Mouse (Mus musculus) intestine, embryonic 14.5 days (tissue): ENCODE measurements around the gene Hoxb5. TPM values are rescaled to one million over a fixed set of nuclear protein-coding genes. Genes with fewer than 3 reads are reported as not detected.
A peak's percentile ranks its signal among the peaks of the same experiment; 100 is the strongest.

Experiments used
- ATAC-seq: fragments of 200-750 bp; cut with Nextera tagmentation; replicated peaks from 2 replicates; pipeline ENCODE4 v1.8.0; 2017; ENCODE audit warnings: low read depth, moderate number of reproducible peaks, moderate TSS enrichment, moderate library complexity; ENCODE audit not compliant: low FRiP score, low TSS enrichment
- DNase-seq: peaks from one replicate; pipeline ENCODE4 v3.0.0-alpha.2; 2018; ENCODE audit warnings: low spot score
- H3K27ac ChIP-seq: fragments of 300-500 bp; sonication (generic); 2 replicates; pipeline ENCODE4 v1.5.1; 2014; ENCODE audit warnings: low read depth, mild to moderate bottlenecking, control low read depth
- H3K27me3 ChIP-seq: fragments of 300-500 bp; sonication (generic); replicated peaks from 2 replicates; pipeline ENCODE4 v1.6.1; 2014; ENCODE audit warnings: low read length, control low read depth; ENCODE audit not compliant: control insufficient read depth, insufficient read depth
- H3K36me3 ChIP-seq: fragments of 300-500 bp; sonication (generic); 2 replicates; pipeline ENCODE4 v1.6.1; 2014; ENCODE audit warnings: low read length, control low read depth; ENCODE audit not compliant: control insufficient read depth, insufficient read depth
- H3K4me1 ChIP-seq: fragments of 300-500 bp; sonication (generic); replicated peaks from 2 replicates; pipeline ENCODE4 v1.6.1; 2014; ENCODE audit warnings: low read length, control low read depth, mixed read lengths; ENCODE audit not compliant: control insufficient read depth, insufficient read depth
- H3K4me2 ChIP-seq: fragments of 300-500 bp; sonication (generic); 2 replicates; pipeline ENCODE4 v1.6.1; 2014; ENCODE audit warnings: low read length
- H3K4me3 ChIP-seq: fragments of 300-500 bp; sonication (generic); 2 replicates; pipeline ENCODE4 v1.5.1; 2014; ENCODE audit warnings: low read depth, low read length, control low read depth, mixed read lengths
- H3K9ac ChIP-seq: fragments of 300-500 bp; sonication (generic); 2 replicates; pipeline ENCODE4 v1.6.1; 2014; ENCODE audit warnings: mild to moderate bottlenecking, low read length
- H3K9me3 ChIP-seq: fragments of 300-500 bp; sonication (generic); 2 replicates; pipeline ENCODE4 v1.6.1; 2016; ENCODE audit warnings: low read length, control low read depth; ENCODE audit not compliant: control insufficient read depth
- WGBS: fragments of 180-500 bp; shearing (Covaris S2); extraction: QIAGEN DNeasy Blood & Tissue Kit; methylation state at CpG from one replicate; pipeline ENCODE4 v1.1.7; 2014; 5-methylcytosine and 5-hydroxymethylcytosine counted together
- polyA plus RNA-seq: library from polyadenylated mRNA; unstranded; fragments of >200 nt; fragmentation: Nextera tagmentation; extraction: Ambion mirVana; gene quantifications from 2 replicates; pipeline ENCODE4 v1.2.1, GENCODE M21; 2014

Hoxb5 gene
- polyA plus RNA-seq, 1 experiment from 2014 or later = 49.6 TPM

DNA sequence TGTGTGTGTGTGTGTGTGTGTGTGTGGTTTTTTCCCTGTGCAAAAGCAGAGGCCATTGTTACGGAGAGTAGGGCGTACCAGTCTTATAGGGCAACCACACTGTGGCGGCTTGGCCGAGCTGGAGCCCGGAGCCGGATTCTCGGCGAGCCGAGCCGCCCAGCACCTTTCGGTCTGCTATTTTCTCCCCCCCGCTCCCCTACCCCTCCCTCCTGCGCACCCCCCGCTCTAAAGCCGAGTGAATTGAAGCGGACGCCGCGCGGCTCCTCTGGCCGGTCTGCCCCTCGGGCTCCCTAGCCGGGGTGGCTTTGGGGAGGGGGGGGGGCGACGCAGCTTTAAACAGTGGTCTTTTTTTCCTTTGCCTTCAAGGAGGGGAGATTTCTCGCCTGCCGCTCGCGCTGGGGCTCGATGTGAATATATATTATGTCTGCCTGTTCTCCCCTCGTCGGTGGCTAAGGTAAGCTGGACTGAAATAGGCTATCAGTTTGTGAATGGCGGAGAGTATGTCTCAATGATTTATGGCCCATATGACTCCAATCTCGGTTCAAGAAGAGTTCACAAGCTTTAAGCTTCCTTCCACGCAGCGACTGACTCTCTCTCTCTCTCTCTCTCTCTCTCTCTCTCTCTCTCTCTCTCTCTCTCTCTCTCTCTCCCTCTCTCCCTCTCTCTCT is 37.7 kb downstream of the Hoxb5 start:
- DNase-seq = peak; percentile 87
- peak overlapping the region; percentile 85 for H3K4me2 ChIP-seq
- H3K27ac ChIP-seq = peak overlapping the region; percentile 98
- peak; percentile 79 for ATAC-seq
- H3K27me3 ChIP-seq = no peaks in the 10 kb centered on the region
- peaks cover 77% of the 10 kb centered on the region for H3K4me1 ChIP-seq
- WGBS = under 1% methylated on average over 36 of the region's 36 CpGs
- H3K9ac ChIP-seq = peak overlapping the region; percentile 76
- H3K4me3 ChIP-seq = peak overlapping the region; percentile 41
- H3K36me3 ChIP-seq = peaks cover 9% of the 10 kb centered on the region; the same call in 1 of the 2 replicates
- H3K9me3 ChIP-seq = no peaks in the 10 kb centered on the region

DNA sequence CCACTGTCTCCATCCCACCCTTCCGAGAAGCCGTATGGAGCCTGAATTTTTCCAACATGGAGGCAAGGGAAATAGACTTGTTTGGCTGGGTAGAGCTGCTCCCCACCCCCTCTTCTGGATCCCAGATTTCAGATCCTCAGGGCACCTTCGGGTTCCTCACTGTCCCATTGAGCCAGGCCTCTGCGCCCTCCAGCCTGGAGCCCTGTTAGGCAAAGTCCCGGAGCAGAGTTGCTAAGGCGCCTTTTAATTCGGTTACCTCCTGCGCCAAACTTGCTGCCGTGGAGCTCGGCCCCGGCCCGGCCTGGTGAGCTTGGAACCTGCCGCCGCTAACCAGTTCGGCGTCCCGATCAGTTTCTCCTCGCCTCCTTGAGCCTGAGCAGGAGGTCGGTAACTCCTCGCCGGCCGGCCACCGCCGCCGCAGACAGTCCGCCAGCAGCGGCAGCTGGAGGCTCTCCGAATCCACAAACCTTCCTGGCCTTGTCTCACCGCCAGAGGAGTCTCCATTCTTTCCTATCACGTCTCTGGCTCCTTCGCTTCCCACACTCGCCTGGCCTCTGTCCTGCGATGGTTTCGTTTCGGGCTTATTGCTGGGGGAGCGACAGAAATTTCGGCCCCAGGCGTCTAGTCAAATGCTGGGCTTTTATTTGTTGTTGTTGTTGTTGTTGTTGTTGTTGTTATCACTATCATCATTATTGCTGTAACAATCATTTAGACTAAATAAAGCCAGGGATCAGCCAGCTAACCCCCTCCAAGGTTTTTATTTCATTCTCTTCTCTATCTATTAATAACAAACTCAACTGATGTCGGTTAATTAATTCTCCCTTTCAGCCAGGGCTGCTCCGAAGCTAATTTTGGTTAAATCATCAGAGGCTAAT is 38.8 kb downstream of the Hoxb5 start:
- peaks cover 77% of the 10 kb centered on the region for H3K4me1 ChIP-seq

DNA sequence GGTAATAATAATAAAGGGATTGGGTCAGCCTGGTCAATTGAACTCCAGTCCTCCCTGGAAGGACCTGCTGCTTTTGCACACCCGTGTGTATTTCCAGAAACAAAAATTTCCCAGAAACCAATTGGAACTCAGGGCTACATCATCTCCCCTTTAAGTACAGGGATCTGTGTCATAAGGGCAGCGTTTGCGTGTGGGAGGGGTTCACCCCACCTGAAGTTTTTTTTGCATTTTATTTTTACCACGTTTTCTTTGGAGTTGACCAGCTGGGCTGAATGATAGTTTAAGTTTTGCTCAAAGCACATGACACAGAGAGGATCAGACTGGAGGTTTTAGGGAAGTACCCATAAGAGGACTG is 39.4 kb downstream of the Hoxb5 start:
- 18% methylated on average over 4 of the region's 4 CpGs for WGBS
- H3K9me3 ChIP-seq = no peaks in the 10 kb centered on the region
- ATAC-seq = no peak
- H3K27me3 ChIP-seq = no peaks in the 10 kb centered on the region
- H3K4me1 ChIP-seq = peaks cover 75% of the 10 kb centered on the region
- peak overlapping the region; percentile 98 for H3K27ac ChIP-seq
- H3K4me3 ChIP-seq = peak overlapping the region; percentile 42
- peak; percentile 66 for DNase-seq
- H3K36me3 ChIP-seq = peaks cover 9% of the 10 kb centered on the region; the same call in 1 of the 2 replicates
- peak overlapping the region; percentile 85 for H3K4me2 ChIP-seq
- peak overlapping the region; percentile 76 for H3K9ac ChIP-seq

More for the DNA sequence above, 38.8 kb downstream of the Hoxb5 start:
- H3K27ac ChIP-seq = peak overlapping the region; percentile 98
- WGBS = 3% methylated on average over 40 of the region's 40 CpGs
- H3K4me2 ChIP-seq = peak overlapping the region; percentile 85
- peak overlapping the region; percentile 42 for H3K4me3 ChIP-seq
- H3K36me3 ChIP-seq = peaks cover 9% of the 10 kb centered on the region; the same call in 1 of the 2 replicates
- ATAC-seq = no peak
- peak overlapping the region; percentile 76 for H3K9ac ChIP-seq
- H3K9me3 ChIP-seq = no peaks in the 10 kb centered on the region
- peak; percentile 85 for DNase-seq
- H3K27me3 ChIP-seq = no peaks in the 10 kb centered on the region

DNA sequence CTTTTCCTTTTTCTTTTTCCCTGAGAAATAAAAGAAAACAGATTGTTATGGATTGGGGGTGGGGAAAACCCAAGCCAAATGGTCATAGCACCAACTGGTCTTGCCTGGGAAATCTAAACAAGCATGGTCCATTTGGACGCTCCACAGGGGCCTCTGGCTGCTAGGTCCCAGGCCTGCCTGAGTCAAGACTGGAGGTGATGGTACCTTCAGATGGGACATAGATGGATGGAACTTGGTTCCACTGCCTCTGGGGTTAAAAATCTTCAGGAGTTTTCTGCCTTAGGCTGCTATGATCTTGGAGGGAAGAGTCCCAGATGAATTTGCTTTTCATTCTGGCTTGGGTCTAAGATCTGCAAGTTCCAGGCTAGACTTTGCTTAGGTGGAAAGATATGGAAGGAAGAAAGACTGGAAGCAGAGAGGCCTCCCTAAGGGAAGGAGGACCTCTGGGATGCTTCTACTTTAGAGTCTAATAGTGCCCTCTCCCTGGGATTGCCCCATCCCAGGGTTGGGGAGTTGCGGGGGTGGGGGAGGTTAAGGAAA is 40.1 kb downstream of the Hoxb5 start:
- Histone ChIP-seq H3K27ac (peak overlapping the region; percentile 98), H3K4me1 (peaks cover 74% of the 10 kb centered on the region), H3K36me3 (peaks cover 9% of the 10 kb centered on the region; the same call in 1 of the 2 replicates), H3K9ac (peak overlapping the region; percentile 76), H3K4me2 (peak overlapping the region; percentile 85), H3K27me3 (no peaks in the 10 kb centered on the region), H3K9me3 (no peaks in the 10 kb centered on the region), H3K4me3 (peak overlapping the region; percentile 42)
- no peak for DNase-seq
- WGBS = 46% methylated on average over 2 of the region's 2 CpGs
- no peak for ATAC-seq

DNA sequence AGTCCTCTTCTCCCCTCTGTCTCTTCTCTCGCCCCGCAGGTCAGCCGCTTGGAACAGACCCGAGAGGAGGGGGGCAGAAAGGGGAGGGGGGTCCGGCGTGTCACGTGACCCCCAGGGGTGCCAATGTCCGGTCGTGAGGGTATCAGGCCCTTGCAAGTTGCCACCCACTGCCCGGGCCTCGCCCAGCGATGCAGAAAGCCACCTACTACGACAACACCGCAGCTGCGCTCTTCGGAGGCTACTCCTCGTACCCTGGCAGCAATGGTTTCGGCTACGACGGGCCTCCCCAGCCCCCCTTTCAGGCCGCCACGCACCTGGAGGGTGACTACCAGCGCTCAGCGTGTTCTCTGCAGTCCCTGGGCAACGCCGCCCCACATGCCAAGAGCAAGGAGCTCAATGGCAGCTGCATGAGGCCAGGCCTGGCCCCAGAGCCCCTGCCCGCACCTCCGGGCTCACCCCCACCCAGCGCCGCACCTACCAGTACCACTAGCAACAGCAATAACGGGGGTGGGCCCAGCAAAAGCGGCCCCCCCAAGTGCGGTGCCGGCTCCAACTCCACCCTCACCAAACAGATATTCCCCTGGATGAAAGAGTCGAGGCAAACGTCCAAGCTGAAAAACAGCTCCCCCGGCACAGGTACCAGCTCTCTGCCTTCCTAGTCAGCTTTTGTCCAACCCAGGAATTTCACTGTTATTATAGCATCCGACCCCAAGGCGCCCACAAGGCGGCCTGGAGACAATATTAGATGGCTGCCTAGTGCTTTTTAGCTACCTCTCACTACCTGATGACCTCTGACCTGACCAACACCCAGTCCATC is 41.1 kb downstream of the Hoxb5 start:
- peak overlapping the region; percentile 25; the same call in 1 of the 2 replicates for H3K4me3 ChIP-seq
- no peaks in the 10 kb centered on the region for H3K27me3 ChIP-seq
- WGBS = 23% methylated on average over 40 of the region's 40 CpGs

DNA sequence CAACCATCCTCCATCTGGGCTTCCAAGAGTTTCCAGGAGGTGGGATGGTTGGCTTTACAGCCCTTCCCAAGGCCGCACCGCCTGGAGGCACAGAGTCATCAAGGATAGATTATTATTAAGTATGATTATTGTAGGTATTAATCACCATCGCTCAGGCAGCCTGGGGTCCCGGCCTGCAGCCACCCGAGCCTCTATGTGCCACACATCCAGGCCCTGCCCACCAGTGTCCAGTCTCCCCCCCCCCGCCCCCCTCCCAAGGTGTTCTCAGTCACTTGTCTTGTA is 41.7 kb downstream of the Hoxb5 start:
- Histone ChIP-seq H3K27me3 (no peaks in the 10 kb centered on the region), H3K36me3 (peaks cover 9% of the 10 kb centered on the region; the same call in 1 of the 2 replicates), H3K9me3 (no peaks in the 10 kb centered on the region), H3K4me1 (peaks cover 73% of the 10 kb centered on the region), H3K9ac (peak overlapping the region; percentile 76), H3K27ac (peak overlapping the region; percentile 98), H3K4me3 (peak overlapping the region; percentile 25), H3K4me2 (peak overlapping the region; percentile 85)
- ATAC-seq (no peak), DNase-seq (peak; percentile 78)
- WGBS = 19% methylated on average over 6 of the region's 6 CpGs

More for the DNA sequence above, 41.1 kb downstream of the Hoxb5 start:
- no peaks in the 10 kb centered on the region for H3K9me3 ChIP-seq
- peak overlapping the region; percentile 76 for H3K9ac ChIP-seq
- H3K36me3 ChIP-seq = peaks cover 9% of the 10 kb centered on the region; the same call in 1 of the 2 replicates
- H3K4me1 ChIP-seq = peaks cover 73% of the 10 kb centered on the region
- ATAC-seq = no peak
- H3K4me2 ChIP-seq = peak overlapping the region; percentile 85
- H3K27ac ChIP-seq = peak overlapping the region; percentile 98
- DNase-seq = peak; percentile 79

DNA sequence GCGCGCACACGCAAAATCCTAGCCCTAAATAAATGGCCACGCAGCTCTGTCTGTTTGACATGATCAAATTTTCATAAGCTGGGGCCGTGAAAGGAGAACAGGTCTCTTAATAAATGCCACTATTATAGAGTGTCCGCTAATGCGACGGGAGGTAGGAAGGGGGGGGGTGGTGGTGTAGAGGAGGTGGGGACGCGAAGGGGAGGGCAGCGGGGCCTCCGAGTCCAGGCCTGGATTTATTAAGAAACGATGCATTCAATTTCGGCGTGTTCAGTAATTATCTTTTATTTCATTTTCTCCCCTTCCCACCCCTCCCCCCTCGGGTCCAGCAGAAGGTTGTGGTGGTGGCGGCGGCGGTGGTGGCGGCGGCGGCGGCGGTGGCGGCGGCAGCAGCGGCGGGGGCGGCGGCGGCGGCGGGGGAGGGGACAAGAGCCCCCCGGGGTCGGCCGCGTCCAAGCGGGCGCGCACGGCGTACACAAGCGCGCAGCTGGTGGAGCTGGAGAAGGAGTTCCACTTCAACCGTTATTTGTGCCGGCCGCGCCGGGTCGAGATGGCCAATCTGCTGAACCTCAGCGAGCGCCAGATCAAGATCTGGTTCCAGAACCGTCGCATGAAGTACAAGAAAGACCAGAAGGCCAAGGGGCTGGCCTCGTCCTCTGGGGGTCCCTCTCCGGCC is 42.2 kb downstream of the Hoxb5 start:
- H3K9ac ChIP-seq = peak overlapping the region; percentile 76
- peaks cover 9% of the 10 kb centered on the region; the same call in 1 of the 2 replicates for H3K36me3 ChIP-seq
- peak overlapping the region; percentile 25 for H3K4me3 ChIP-seq
- no peaks in the 10 kb centered on the region for H3K9me3 ChIP-seq
- peak overlapping the region; percentile 98 for H3K27ac ChIP-seq
- DNase-seq (peak; percentile 75), ATAC-seq (no peak)
- WGBS = 5% methylated on average over 48 of the region's 56 CpGs
- peaks cover 73% of the 10 kb centered on the region for H3K4me1 ChIP-seq
- peak overlapping the region; percentile 85 for H3K4me2 ChIP-seq
- H3K27me3 ChIP-seq = no peaks in the 10 kb centered on the region
